Mouse (Mus musculus) MEL (cell line): Measurements from ENCODE around the gene Kcnh8. TPM values are rescaled to one million over a fixed set of nuclear protein-coding genes. Genes with fewer than 3 reads are reported as not detected.

Experiments used
- DNase-seq: peaks from one replicate; pipeline ENCODE4 v3.0.0; 2011; ENCODE audit warnings: low read depth, low spot score
- H3K27ac ChIP-seq: 2 replicates; pipeline ENCODE4 v1.5.1; 2012; ENCODE audit warnings: low read depth, mild to moderate bottlenecking, control low read depth, low read length, moderate library complexity; ENCODE audit not compliant: control insufficient read depth
- H3K27me3 ChIP-seq, 2 experiments: fragments of 150-350 bp in 1 of 2; sonication (generic) in 1 of 2; 2 replicates each; pipeline ENCODE4 v1.6.1; 2012; ENCODE audit warnings: low read length in 2 of 2, mild to moderate bottlenecking in 2 of 2, improper control_type of control experiment in 1 of 2, moderate library complexity in 1 of 2; ENCODE audit not compliant: insufficient read depth in 2 of 2, control insufficient read depth in 1 of 2
- H3K36me3 ChIP-seq, 2 experiments: 2 replicates each; pipeline ENCODE4 v1.6.1; 2012 to 2014; ENCODE audit warnings: low read length in 2 of 2, improper control_type of control experiment in 1 of 2, inconsistent platforms in 1 of 2, mild to moderate bottlenecking in 1 of 2; ENCODE audit not compliant: insufficient read depth in 2 of 2, control insufficient read depth in 1 of 2
- H3K4me1 ChIP-seq, 2 experiments: fragments of 150-350 bp in 1 of 2; sonication (generic) in 1 of 2; 2 replicates each; pipeline ENCODE4 v1.6.1; 2012; ENCODE audit warnings: low read length in 2 of 2, improper control_type of control experiment in 1 of 2, mild to moderate bottlenecking in 1 of 2; ENCODE audit not compliant: insufficient read depth in 2 of 2, control insufficient read depth in 1 of 2
- H3K4me3 ChIP-seq, 2 experiments: fragments of 150-350 bp in 1 of 2; sonication (generic) in 1 of 2; 2 replicates each; pipeline ENCODE4 v1.5.1; 2012; ENCODE audit warnings: low read depth in 2 of 2, low read length in 2 of 2, mild to moderate bottlenecking in 2 of 2, moderate library complexity in 2 of 2, control low read depth in 1 of 2, improper control_type of control experiment in 1 of 2; ENCODE audit not compliant: control insufficient read depth in 1 of 2, insufficient read depth in 1 of 2
- H3K79me2 ChIP-seq: 2 replicates; pipeline ENCODE4 v1.6.1; 2012; ENCODE audit warnings: mild to moderate bottlenecking, low read length, moderate library complexity; ENCODE audit not compliant: control insufficient read depth, poor library complexity, insufficient read depth
- H3K9ac ChIP-seq: 2 replicates; pipeline ENCODE4 v1.6.1; 2012; ENCODE audit warnings: low read depth, mild to moderate bottlenecking, control low read depth, low read length, moderate library complexity; ENCODE audit not compliant: control insufficient read depth, poor library complexity, severe bottlenecking
- H3K9me3 ChIP-seq: fragments of 150-350 bp; sonication (generic); replicated peaks from 2 replicates; pipeline ENCODE4 v1.6.1; 2012; ENCODE audit warnings: mild to moderate bottlenecking, low read length, improper control_type of control experiment, moderate library complexity; ENCODE audit not compliant: insufficient read depth
- BHLHE40 ChIP-seq: IDR thresholded peaks from 2 replicates; pipeline ENCODE4 v1.6.1; 2012; ENCODE audit warnings: low read depth, mild to moderate bottlenecking, inconsistent platforms, low read length, improper control_type of control experiment, borderline replicate concordance
- CHD1 ChIP-seq: IDR thresholded peaks from 2 replicates; pipeline ENCODE4 v1.6.1; 2012; ENCODE audit warnings: low read depth, mild to moderate bottlenecking, inconsistent platforms, low read length, improper control_type of control experiment
- ELF1 ChIP-seq: IDR thresholded peaks from 2 replicates; pipeline ENCODE4 v1.6.1; 2014; ENCODE audit warnings: low read depth, mild to moderate bottlenecking, inconsistent platforms, low read length, improper control_type of control experiment, moderate library complexity
- EP300 ChIP-seq, 2 experiments: IDR thresholded peaks; 2 replicates each; pipeline ENCODE4 v1.6.1; 2011; ENCODE audit warnings: improper control_type of control experiment in 2 of 2, low read length in 2 of 2, low read depth in 1 of 2, mild to moderate bottlenecking in 1 of 2
- GATA1 ChIP-seq: IDR thresholded peaks from 2 replicates; pipeline ENCODE4 v1.6.1; 2011; ENCODE audit warnings: low read depth, low read length, improper control_type of control experiment
- NELFE ChIP-seq: IDR thresholded peaks from 2 replicates; pipeline ENCODE4 v1.6.1; 2011; ENCODE audit warnings: low read depth, low read length, improper control_type of control experiment
- POLR2A ChIP-seq, 2 experiments: IDR thresholded peaks; 2 replicates each; pipeline ENCODE4 v1.6.1; 2011 to 2012; ENCODE audit warnings: low read length in 2 of 2, mild to moderate bottlenecking in 2 of 2, control low read depth in 1 of 2, improper control_type of control experiment in 1 of 2, low read depth in 1 of 2, moderate library complexity in 1 of 2; ENCODE audit not compliant: control insufficient read depth in 1 of 2, insufficient read depth in 1 of 2, poor library complexity in 1 of 2
- SIN3A ChIP-seq: IDR thresholded peaks from 2 replicates; pipeline ENCODE4 v1.6.1; 2012; ENCODE audit warnings: low read length, improper control_type of control experiment, inconsistent platforms
- SMC3 ChIP-seq: IDR thresholded peaks from 2 replicates; pipeline ENCODE4 v1.6.1; 2011; ENCODE audit warnings: low read depth, low read length, improper control_type of control experiment
- TBP ChIP-seq: IDR thresholded peaks from 2 replicates; pipeline ENCODE4 v1.8.0; 2011; ENCODE audit warnings: low read depth, low read length, improper control_type of control experiment
- TCF12 ChIP-seq: IDR thresholded peaks from 2 replicates; pipeline ENCODE4 v1.6.1; 2014; ENCODE audit warnings: low read depth, mild to moderate bottlenecking, inconsistent platforms, low read length, improper control_type of control experiment, moderate library complexity
- USF1 ChIP-seq: IDR thresholded peaks from 2 replicates; pipeline ENCODE4 v1.6.1; 2014; ENCODE audit warnings: low read depth, mild to moderate bottlenecking, inconsistent platforms, low read length, improper control_type of control experiment, moderate library complexity
- polyA plus RNA-seq, 2 experiments: library from polyadenylated mRNA; stranded (reverse) in 1 of 2; unstranded in 1 of 2; fragments of >175 nt in 1 of 2; fragments of >200 nt in 1 of 2; gene quantifications; 2 replicates each; pipeline versions ENCODE4 v1.2.1 to v1.2.4; 2012; ENCODE audit warnings: low replicate concordance in 2 of 2, low read depth in 1 of 2; ENCODE audit not compliant: insufficient read length in 2 of 2, insufficient read depth in 1 of 2, missing spikeins in 1 of 2
- total RNA-seq: library from RNA; depleted of rRNA; stranded (reverse); fragments of 300-350 nt; gene quantifications from 2 replicates; pipeline ENCODE4 v1.2.3, GENCODE M21; 2012

Gene Kcnh8
- total and polyA plus RNA-seq, 3 experiments, result not detected

DNA sequence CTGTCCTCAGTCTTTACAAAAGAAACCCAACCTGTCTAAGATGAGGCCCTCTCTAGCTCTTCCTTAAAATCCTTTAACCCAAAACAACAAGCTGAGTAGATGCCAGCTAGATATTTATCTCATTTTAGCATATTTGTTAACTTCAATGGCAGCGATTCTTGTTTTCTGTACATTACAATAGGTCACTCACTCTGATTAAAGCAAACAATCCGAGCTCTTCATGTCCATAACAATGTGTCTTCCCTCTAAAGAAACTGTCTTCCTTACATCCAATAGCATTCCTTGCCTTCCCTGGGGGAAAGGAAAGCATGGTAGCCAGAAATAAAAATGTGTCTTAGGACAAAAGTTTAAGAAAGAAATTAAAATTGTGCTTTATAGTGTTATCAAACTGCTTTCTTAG is 126.3 kb downstream of the Kcnh8 start:
- TF ChIP-seq TCF12, result no peak
- no peak for TF ChIP-seq SMC3
- Histone ChIP-seq H3K9me3 (no peaks in the 10 kb centered on the region), H3K27me3 (no peaks in the 10 kb centered on the region), H3K79me2 (no peaks in the 10 kb centered on the region), H3K4me1 (no peaks in the 10 kb centered on the region), H3K27ac (no peak overlapping the region), H3K36me3 (no peaks in the 10 kb centered on the region), H3K9ac (no peak overlapping the region), H3K4me3 (no peak overlapping the region)
- no peak for DNase-seq

GRCm38 (mm10) chr17:52738436-52738835 is 135.9 kb downstream of the Kcnh8 start:
- H3K4me1 ChIP-seq, result no peaks in the 10 kb centered on the region
- no peaks in the 10 kb centered on the region for H3K36me3 ChIP-seq
- DNase-seq, result no peak
- TF ChIP-seq NELFE (no peak), CHD1 (no peak), POLR2A (IDR thresholded peaks at IDR 0.05; ENCODE audit: control insufficient read depth in 1 of 2, insufficient read depth in 1 of 2, low read depth in 1 of 2, low read length in 2 of 2, poor library complexity in 1 of 2) (no peak), EP300 (IDR thresholded peaks at IDR 0.05; ENCODE audit: low read depth in 1 of 2, low read length in 2 of 2) (no peak), ELF1 (no peak)
- H3K27ac ChIP-seq, result no peak overlapping the region
- no peak overlapping the region for H3K9ac ChIP-seq
- H3K79me2 ChIP-seq, result no peaks in the 10 kb centered on the region
- no peak overlapping the region for H3K4me3 ChIP-seq
- no peaks in the 10 kb centered on the region for H3K27me3 ChIP-seq
- no peaks in the 10 kb centered on the region for H3K9me3 ChIP-seq

GRCm38 (mm10) chr17:52788151-52788550 is 185.6 kb downstream of the Kcnh8 start:
- no peaks in the 10 kb centered on the region for H3K4me1 ChIP-seq
- H3K36me3 ChIP-seq, result no peaks in the 10 kb centered on the region
- no peaks in the 10 kb centered on the region for H3K79me2 ChIP-seq
- H3K9ac ChIP-seq, result no peak overlapping the region
- no peak for TF ChIP-seq SIN3A
- TF ChIP-seq USF1, result no peak
- no peak for TF ChIP-seq SMC3
- no peak for TF ChIP-seq TBP
- TF ChIP-seq GATA1, result no peak
- no peak for TF ChIP-seq BHLHE40
- H3K4me3 ChIP-seq, result no peak overlapping the region
- H3K27ac ChIP-seq, result no peak overlapping the region
- H3K27me3 ChIP-seq, result no peaks in the 10 kb centered on the region
- H3K9me3 ChIP-seq, result no peaks in the 10 kb centered on the region
- DNase-seq, result no peak
